Mouse (Mus musculus): Measurements from ENCODE around the gene Csf2ra. TPM values are rescaled to one million over a fixed set of nuclear protein-coding genes. Genes with fewer than 3 reads are reported as not detected.
"Not testable (repeated sequence)": the region's sequence is repeated elsewhere in the genome, so short reads cannot be mapped to it uniquely, and the experiment has no call there.

Gene Csf2ra
- total RNA-seq, 2 experiments from 2014 or later: 114 to 460 TPM

GRCm38 (mm10) chr19:61225526-61226400, 2.5 kb downstream of the Csf2ra start:
- peak; percentile 2 for ATAC-seq (ENCODE audit: poor library complexity, severe bottlenecking)

- ATAC-seq (ENCODE audit: poor library complexity, severe bottlenecking): no peak
Observed at GRCm38 (mm10) chr19:61224678-61225525, 3.3 kb downstream of the Csf2ra start.

GRCm38 (mm10) chr19:61223706-61224328, 4.4 kb downstream of the Csf2ra start:
- no peak for ATAC-seq (ENCODE audit: poor library complexity, severe bottlenecking)

- not testable (repeated sequence) for ATAC-seq (ENCODE audit: poor library complexity, severe bottlenecking)
Observed at GRCm38 (mm10) chr19:61207506-61207905, 20.7 kb downstream of the Csf2ra start.

GRCm38 (mm10) chr19:61199836-61200235, 28.4 kb downstream of the Csf2ra start:
- no peak for ATAC-seq (ENCODE audit: poor library complexity, severe bottlenecking)

GRCm38 (mm10) chr19:61199316-61199715, 28.9 kb downstream of the Csf2ra start:
- ATAC-seq (ENCODE audit: poor library complexity, severe bottlenecking): no peak

GRCm38 (mm10) chr19:61183590-61183989, 44.6 kb downstream of the Csf2ra start, which contains the start of gene Gm6020:
Gm6020 (plus strand) TSS chr19:61183890.
- not testable (repeated sequence) for ATAC-seq (ENCODE audit: poor library complexity, severe bottlenecking)

- ATAC-seq (ENCODE audit: poor library complexity, severe bottlenecking): no peak
Observed at GRCm38 (mm10) chr19:61175756-61176324, 52.4 kb downstream of the Csf2ra start, which contains the start of gene Gm7102. Gm7102 (minus strand) TSS chr19:61176309.

Other genes starting within 250 kb of the Csf2ra start
- 34.3 and 39.3 TPM in 2 replicates for gene Zfp950, start 87.6 kb downstream of the Csf2ra start, total RNA-seq (2015)
- 29.4 and 35.9 TPM in 2 replicates for gene Zfp950, start 87.6 kb downstream of the Csf2ra start, total RNA-seq (2017)
- gene Gm7102, start 52.1 kb downstream of the Csf2ra start, total RNA-seq (2015): 0.18 TPM in 1 of 2 replicates, not detected in the other
- not detected in 2 replicates for gene Gm7102, start 52.1 kb downstream of the Csf2ra start, total RNA-seq (2017)
- gene Gm6020, start 44.5 kb downstream of the Csf2ra start, total RNA-seq (2015): not detected in 2 replicates
- not detected in 2 replicates for gene Gm6020, start 44.5 kb downstream of the Csf2ra start, total RNA-seq (2017)
- gene Gm21060, start 68.6 kb upstream of the Csf2ra start, total RNA-seq (2015): not detected in 2 replicates
- not detected in 2 replicates for gene Gm21060, start 68.6 kb upstream of the Csf2ra start, total RNA-seq (2017)